Mouse (Mus musculus): ENCODE data around the gene Aak1. TPM values are rescaled to one million over a fixed set of nuclear protein-coding genes. Genes with fewer than 3 reads are reported as not detected.

Aak1 gene
- 18.0 and 36.0 TPM in 2 replicates for polyA plus RNA-seq (2012; rRNA removed; ENCODE audit: low replicate concordance)

GRCm38 (mm10) chr6:86848915-86849644 lies at the start of gene Aak1:
Aak1 (plus strand) TSS chr6:86849517.

DNA sequence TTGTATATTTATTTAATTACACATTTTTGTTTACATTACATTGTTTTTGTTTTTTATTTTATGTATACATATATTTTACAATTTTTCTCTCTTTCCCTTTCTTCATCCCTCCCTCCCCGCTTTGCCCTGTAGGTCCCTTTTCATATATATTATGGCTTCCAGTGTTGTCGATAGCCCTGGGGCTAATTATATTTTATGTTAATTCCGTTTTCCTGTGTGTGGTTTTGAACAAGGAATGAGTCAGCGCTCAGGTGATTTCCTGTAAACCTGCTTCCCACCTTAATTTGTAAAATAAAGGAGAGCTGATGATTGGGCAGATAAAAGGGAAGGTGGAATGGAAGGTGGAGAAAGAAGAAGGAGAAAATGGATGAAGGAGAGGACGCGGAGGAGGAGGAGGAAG lies 159.6 kb downstream of the Aak1 start, which contains the start of gene Nfu1:
TSS of gene Nfu1 (plus strand) at position 350 of the 400 bp plus-strand sequence.

DNA sequence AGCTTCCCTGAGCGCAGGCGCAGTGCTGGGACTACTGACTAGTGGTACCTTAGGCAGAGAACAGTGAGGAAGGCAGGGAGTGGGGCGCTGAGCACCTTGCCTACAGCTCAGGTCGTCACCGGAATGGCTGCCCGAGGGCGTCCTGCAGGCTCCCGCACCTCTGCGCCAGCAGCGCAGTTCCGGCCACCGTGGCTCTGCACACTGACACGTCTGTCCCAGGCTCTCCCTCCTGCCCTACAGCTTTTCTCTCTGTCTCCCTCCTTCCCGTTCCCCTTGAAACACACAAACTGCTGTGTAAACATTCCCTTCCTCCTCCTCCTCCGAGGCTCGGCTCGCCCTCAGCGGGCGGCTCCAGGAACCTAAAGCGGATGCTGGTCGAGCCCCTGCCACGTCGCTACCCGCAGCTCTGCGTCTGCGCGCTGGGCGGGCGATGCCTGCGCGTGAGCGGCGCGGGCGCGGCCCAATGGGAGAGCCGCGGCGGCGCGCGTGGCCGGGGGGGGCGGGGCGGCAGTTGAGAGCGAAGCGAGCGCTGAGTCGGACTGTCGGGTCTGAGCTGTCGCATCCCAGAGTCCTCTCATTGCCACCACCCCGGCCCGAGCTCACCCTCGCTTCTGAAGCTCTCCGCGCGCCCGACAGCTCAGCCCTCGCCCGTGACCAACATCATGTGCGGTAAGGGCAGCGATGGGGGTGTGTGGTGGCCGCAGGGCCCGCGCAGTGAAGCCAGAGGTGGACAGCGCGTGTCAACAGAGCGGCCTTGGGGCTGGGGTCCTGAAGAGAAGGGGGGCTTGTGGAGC lies 193.2 kb downstream of the Aak1 start, which contains the start of gene Gfpt1:
TSS of gene Gfpt1 (plus strand) at position 510 of the 794 bp plus-strand sequence.

Other genes with a start within 250 kb of the Aak1 start
- gene Asprv1, start 221.4 kb upstream of the Aak1 start, polyA plus RNA-seq (2012; rRNA removed; ENCODE audit: low replicate concordance), result 0.30 and 1.8 TPM in 2 replicates
- gene Mxd1, start 180.4 kb upstream of the Aak1 start, polyA plus RNA-seq (2012; rRNA removed; ENCODE audit: low replicate concordance), result 6.8 and 11.0 TPM in 2 replicates
- 10.8 TPM in 2 replicates for gene Snrnp27, start 165.0 kb upstream of the Aak1 start, polyA plus RNA-seq (2012; rRNA removed; ENCODE audit: low replicate concordance)
- 5.5 and 10.2 TPM in 2 replicates for gene Gmcl1, start 116.1 kb upstream of the Aak1 start, polyA plus RNA-seq (2012; rRNA removed; ENCODE audit: low replicate concordance)
- 50.7 and 64.6 TPM in 2 replicates for gene Anxa4, start 55.9 kb upstream of the Aak1 start, polyA plus RNA-seq (2012; rRNA removed; ENCODE audit: low replicate concordance)
- 113 and 114 TPM in 2 replicates for gene Nfu1, start 159.7 kb downstream of the Aak1 start, polyA plus RNA-seq (2012; rRNA removed; ENCODE audit: low replicate concordance)
- gene Gfpt1, start 193.3 kb downstream of the Aak1 start, polyA plus RNA-seq (2012; rRNA removed; ENCODE audit: low replicate concordance), result 12.3 and 21.0 TPM in 2 replicates

Measured in subcutaneous adipose tissue, adult 2 months (tissue).